Mouse (Mus musculus) testis, adult 2 months (tissue): Measurements from ENCODE around the gene Olfr523.
"Not testable (repeated sequence)": the region's sequence is repeated elsewhere in the genome, so short reads cannot be mapped to it uniquely, and the experiment has no call there.

Experiments used
- CTCF ChIP-seq: fragments of 200-500 bp; IDR thresholded peaks from 2 replicates; pipeline ENCODE4 v1.5.1; 2012; ENCODE audit warnings: low read depth, mild to moderate bottlenecking, inconsistent platforms, low read length, moderate library complexity; ENCODE audit not compliant: control insufficient read depth, insufficient read depth, insufficient replicate concordance
- POLR2A ChIP-seq: fragments of 200-500 bp; IDR thresholded peaks from 2 replicates; pipeline ENCODE4 v1.6.1; 2012; ENCODE audit warnings: low read depth, mild to moderate bottlenecking, inconsistent platforms, low read length, moderate library complexity; ENCODE audit not compliant: control insufficient read depth

DNA sequence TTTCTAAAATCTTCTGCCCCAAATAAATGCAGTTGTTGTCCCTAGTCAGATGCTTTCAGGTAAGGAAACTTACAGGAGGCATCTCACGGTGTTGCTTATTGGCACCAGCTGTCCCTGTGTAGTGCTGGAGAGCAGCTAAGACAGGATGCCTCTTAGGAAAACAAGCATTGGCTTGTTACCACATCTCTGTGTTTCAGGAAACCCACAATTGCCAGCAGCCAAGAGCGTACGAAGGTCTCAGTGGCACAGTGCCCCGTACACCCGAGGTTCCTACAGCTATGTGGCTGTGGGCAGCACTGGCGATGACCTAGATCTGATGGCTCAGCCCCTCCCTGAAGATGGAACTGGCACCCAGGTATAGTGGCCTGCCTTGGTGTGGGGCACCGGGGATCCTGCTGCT is 40.8 kb upstream of the Olfr523 start:
- TF ChIP-seq CTCF, POLR2A: not testable (repeated sequence)
